Mouse (Mus musculus) heart, postnatal 0 days (tissue): ENCODE results near the gene Mmp15. TPM values are rescaled to one million over a fixed set of nuclear protein-coding genes. Genes with fewer than 3 reads are reported as not detected.

Source experiments
- ATAC-seq: fragments of 200-750 bp; cut with Nextera tagmentation; 2 replicates; pipeline ENCODE4 v1.8.0; 2017; ENCODE audit warnings: low read depth, moderate number of reproducible peaks, moderate library complexity; ENCODE audit not compliant: insufficient read depth
- DNase-seq: peaks from one replicate; pipeline ENCODE4 v3.0.0-alpha.2; 2016; ENCODE audit warnings: low spot score
- H3K27ac ChIP-seq: fragments of 300-500 bp; sonication (generic); 2 replicates; pipeline ENCODE4 v1.5.1; 2014; ENCODE audit warnings: low read depth, mild to moderate bottlenecking
- H3K27me3 ChIP-seq: fragments of 300-500 bp; sonication (generic); 2 replicates; pipeline ENCODE4 v1.6.1; 2014; ENCODE audit warnings: low read length, mixed read lengths; ENCODE audit not compliant: control insufficient read depth, insufficient read depth
- H3K36me3 ChIP-seq: fragments of 300-500 bp; sonication (generic); replicated peaks from 2 replicates; pipeline ENCODE4 v1.6.1; 2014; ENCODE audit warnings: low read length, mixed read lengths; ENCODE audit not compliant: control insufficient read depth, insufficient read depth
- H3K4me1 ChIP-seq: fragments of 300-500 bp; sonication (generic); 2 replicates; pipeline ENCODE4 v1.6.1; 2014; ENCODE audit warnings: antibody characterized with exemption; ENCODE audit not compliant: control insufficient read depth, insufficient read depth
- H3K4me2 ChIP-seq: fragments of 300-500 bp; sonication (generic); 2 replicates; pipeline ENCODE4 v1.6.1; 2014; ENCODE audit warnings: low read depth, mild to moderate bottlenecking, low read length, moderate library complexity
- H3K4me3 ChIP-seq: fragments of 300-500 bp; sonication (generic); 2 replicates; pipeline ENCODE4 v1.5.1; 2014; ENCODE audit warnings: low read depth, low read length
- H3K9ac ChIP-seq: fragments of 300-500 bp; sonication (generic); replicated peaks from 2 replicates; pipeline ENCODE4 v1.6.1; 2014; ENCODE audit warnings: low read depth, low read length, mixed read lengths
- H3K9me3 ChIP-seq: fragments of 300-500 bp; sonication (generic); replicated peaks from 2 replicates; pipeline ENCODE4 v1.6.1; 2016; ENCODE audit warnings: low read length; ENCODE audit not compliant: control insufficient read depth
- CTCF ChIP-seq: IDR thresholded peaks from 2 replicates; pipeline ENCODE4 v1.5.1; 2016; ENCODE audit warnings: antibody characterized with exemption, control low read depth, low read depth
- EP300 ChIP-seq: IDR thresholded peaks from 2 replicates; pipeline ENCODE4 v1.6.1; 2016; ENCODE audit warnings: antibody characterized with exemption, low read depth
- WGBS: fragments of 180-500 bp; shearing (Covaris S2); extraction: QIAGEN DNeasy Blood & Tissue Kit; methylation state at CpG from one replicate; pipeline ENCODE4 v1.1.7; 2014; 5-methylcytosine and 5-hydroxymethylcytosine counted together
- polyA plus RNA-seq: library from polyadenylated mRNA; unstranded; fragments of >200 nt; fragmentation: Nextera tagmentation; extraction: Ambion mirVana; gene quantifications from 2 replicates; pipeline ENCODE4 v1.2.1, GENCODE M21; 2015
- total RNA-seq: library from RNA; depleted of rRNA; stranded (reverse); fragments of >200 nt; gene quantifications from 2 replicates; pipeline ENCODE4 v1.2.3, GENCODE M21; 2014; ENCODE audit warnings: low replicate concordance

The Mmp15 gene
- total and polyA plus RNA-seq, 2 experiments from 2014 or later: 32.9 to 132 TPM

- H3K27ac ChIP-seq: no peak overlapping the region
- DNase-seq (no peak), ATAC-seq (no peak)
- no peak overlapping the region for H3K9ac ChIP-seq
- TF ChIP-seq CTCF: peak; percentile 11; the same call in 1 of the 2 replicates
- TF ChIP-seq EP300: no peak
- H3K4me2 ChIP-seq: no peak overlapping the region
- H3K4me3 ChIP-seq: no peak overlapping the region
- 70% methylated on average over 6 of the region's 6 CpGs for WGBS
- H3K9me3 ChIP-seq: no peaks in the 10 kb centered on the region
- no peaks in the 10 kb centered on the region for H3K27me3 ChIP-seq
- H3K4me1 ChIP-seq: peaks cover 34% of the 10 kb centered on the region
- peaks cover 43% of the 10 kb centered on the region for H3K36me3 ChIP-seq
Measured at GRCm38 (mm10) chr8:95344668-95345067, 7.4 kb upstream of the Mmp15 start.

GRCm38 (mm10) chr8:95346643-95347545 is 5.2 kb upstream of the Mmp15 start:
- no peak for TF ChIP-seq EP300
- TF ChIP-seq CTCF: peak; percentile 72
- H3K4me2 ChIP-seq: no peak overlapping the region
- H3K4me1 ChIP-seq: peaks cover 36% of the 10 kb centered on the region
- no peaks in the 10 kb centered on the region for H3K27me3 ChIP-seq
- peaks cover 30% of the 10 kb centered on the region for H3K36me3 ChIP-seq
- no peak overlapping the region for H3K4me3 ChIP-seq
- ATAC-seq (no peak), DNase-seq (peak; percentile 73)
- no peak overlapping the region for H3K9ac ChIP-seq
- WGBS: 16% methylated on average over 8 of the region's 8 CpGs
- H3K9me3 ChIP-seq: no peaks in the 10 kb centered on the region
- no peak overlapping the region for H3K27ac ChIP-seq

GRCm38 (mm10) chr8:95348356-95348755 is 3.7 kb upstream of the Mmp15 start:
- no peak for TF ChIP-seq CTCF
- no peak for ATAC-seq
- H3K4me1 ChIP-seq: peaks cover 32% of the 10 kb centered on the region
- no peak overlapping the region; the same call in 1 of the 2 replicates for H3K9ac ChIP-seq
- H3K4me3 ChIP-seq: no peak overlapping the region
- 91% methylated on average over 2 of the region's 2 CpGs for WGBS
- no peaks in the 10 kb centered on the region for H3K9me3 ChIP-seq
- peaks cover 23% of the 10 kb centered on the region for H3K36me3 ChIP-seq
- H3K27ac ChIP-seq: no peak overlapping the region; the same call in 1 of the 2 replicates
- H3K4me2 ChIP-seq: no peak overlapping the region
- DNase-seq: no peak
- H3K27me3 ChIP-seq: no peaks in the 10 kb centered on the region

GRCm38 (mm10) chr8:95348811-95349630 is 3.0 kb upstream of the Mmp15 start:
- Histone ChIP-seq H3K9me3 (no peaks in the 10 kb centered on the region), H3K36me3 (peaks cover 16% of the 10 kb centered on the region), H3K27me3 (no peaks in the 10 kb centered on the region), H3K4me1 (peaks cover 36% of the 10 kb centered on the region), H3K4me3 (peak overlapping the region; percentile 8; the same call in 1 of the 2 replicates), H3K9ac (no peak overlapping the region; the same call in 1 of the 2 replicates), H3K4me2 (peak overlapping the region; percentile 41), H3K27ac (peak overlapping the region; percentile 52; the same call in 1 of the 2 replicates)
- TF ChIP-seq EP300 (no peak), CTCF (peak; percentile 10; the same call in 1 of the 2 replicates)
- peak; percentile 25; the same call in 1 of the 2 replicates for ATAC-seq
- 20% methylated on average over 19 of the region's 19 CpGs for WGBS
- DNase-seq: peak; percentile 65

- Histone ChIP-seq H3K36me3 (no peaks in the 10 kb centered on the region; the same call in 1 of the 2 replicates), H3K27ac (peak overlapping the region; percentile 92), H3K9ac (peak overlapping the region; percentile 92), H3K27me3 (no peaks in the 10 kb centered on the region), H3K4me2 (peak overlapping the region; percentile 76), H3K9me3 (no peaks in the 10 kb centered on the region), H3K4me3 (peak overlapping the region; percentile 83), H3K4me1 (peaks cover 60% of the 10 kb centered on the region)
- WGBS: 1% methylated on average over 15 of the region's 15 CpGs
- no peak for TF ChIP-seq EP300
- TF ChIP-seq CTCF: peak; percentile 35; the same call in 1 of the 2 replicates
- peak; percentile 38 for ATAC-seq
- peak; percentile 67 for DNase-seq
Measured at GRCm38 (mm10) chr8:95351461-95351860, 607 bp upstream of the Mmp15 start.
